Mouse (Mus musculus): ENCODE measurements around the gene Fam126a. TPM values are rescaled to one million over a fixed set of nuclear protein-coding genes. Genes with fewer than 3 reads are reported as not detected.

The Fam126a gene
- polyA plus RNA-seq, 1 experiment from 2014 or later = 60.3 TPM

- 81% methylated on average over 5 of the region's 5 CpGs for WGBS (ENCODE audit: insufficient replicate concordance)
- no peak for ATAC-seq (ENCODE audit: low read depth)
- no peaks in the 10 kb centered on the region for H3K36me3 ChIP-seq (ENCODE audit: control insufficient read depth, insufficient read depth)
- peaks cover 10% of the 10 kb centered on the region for H3K4me1 ChIP-seq (ENCODE audit: control insufficient read depth, low read depth, low read length)
- no peak overlapping the region for H3K27ac ChIP-seq (ENCODE audit: low read length)
- no peaks in the 10 kb centered on the region for H3K27me3 ChIP-seq (ENCODE audit: control insufficient read depth, insufficient read depth, low read depth, low read length)
- no peak overlapping the region for H3K4me3 ChIP-seq (ENCODE audit: low read depth, low read length)
- no peak overlapping the region for H3K4me2 ChIP-seq (ENCODE audit: low read depth, low read length)
- H3K9me3 ChIP-seq (replicated peaks; ENCODE audit: control insufficient read depth, low read length) = no peaks in the 10 kb centered on the region
- H3K9ac ChIP-seq (ENCODE audit: low read depth, low read length) = no peak overlapping the region
Observed at GRCm38 (mm10) chr5:23992876-23993552, 37.5 kb downstream of the Fam126a start.

GRCm38 (mm10) chr5:23990001-23990400, 40.5 kb downstream of the Fam126a start:
- no peak overlapping the region for H3K9ac ChIP-seq (ENCODE audit: low read depth, low read length)
- WGBS (ENCODE audit: insufficient replicate concordance) = 89% methylated on average over 3 of the region's 3 CpGs

DNA sequence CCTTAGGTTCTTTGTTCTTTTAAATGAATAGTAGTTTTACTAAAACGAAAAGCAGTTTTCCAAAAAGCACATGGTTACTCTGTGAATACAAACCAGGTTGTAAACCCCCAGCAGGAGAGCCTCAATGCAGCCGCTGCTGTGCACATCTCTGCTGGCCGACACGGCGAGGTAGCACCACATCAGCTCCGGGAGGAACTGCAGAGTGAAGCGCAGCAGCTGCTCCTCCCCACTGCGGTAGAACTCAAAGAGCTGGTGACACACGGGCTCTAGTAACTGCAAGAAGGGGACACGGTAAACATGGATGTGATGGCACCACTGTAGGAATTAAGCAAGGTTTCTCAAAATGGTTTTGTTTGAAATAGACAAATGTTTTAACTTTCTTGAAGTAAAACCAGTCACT, 42.7 kb downstream of the Fam126a start:
- Histone ChIP-seq H3K9me3 (replicated peaks; ENCODE audit: control insufficient read depth, low read length) (no peaks in the 10 kb centered on the region), H3K4me3 (ENCODE audit: low read depth, low read length) (no peak overlapping the region), H3K9ac (ENCODE audit: low read depth, low read length) (no peak overlapping the region), H3K36me3 (ENCODE audit: control insufficient read depth, insufficient read depth) (peaks cover 16% of the 10 kb centered on the region), H3K4me1 (ENCODE audit: control insufficient read depth, low read depth, low read length) (no peaks in the 10 kb centered on the region), H3K27ac (ENCODE audit: low read length) (no peak overlapping the region), H3K4me2 (ENCODE audit: low read depth, low read length) (no peak overlapping the region), H3K27me3 (ENCODE audit: control insufficient read depth, insufficient read depth, low read depth, low read length) (no peaks in the 10 kb centered on the region)
- WGBS (ENCODE audit: insufficient replicate concordance) = 85% methylated on average over 10 of the region's 10 CpGs
- ATAC-seq (ENCODE audit: low read depth) = no peak

More at GRCm38 (mm10) chr5:23990001-23990400, 40.5 kb downstream of the Fam126a start:
- H3K36me3 ChIP-seq (ENCODE audit: control insufficient read depth, insufficient read depth) = peaks cover 10% of the 10 kb centered on the region
- no peak overlapping the region for H3K27ac ChIP-seq (ENCODE audit: low read length)
- no peaks in the 10 kb centered on the region for H3K27me3 ChIP-seq (ENCODE audit: control insufficient read depth, insufficient read depth, low read depth, low read length)
- H3K4me2 ChIP-seq (ENCODE audit: low read depth, low read length) = no peak overlapping the region
- no peaks in the 10 kb centered on the region for H3K4me1 ChIP-seq (ENCODE audit: control insufficient read depth, low read depth, low read length)
- ATAC-seq (ENCODE audit: low read depth) = no peak
- no peaks in the 10 kb centered on the region for H3K9me3 ChIP-seq (replicated peaks; ENCODE audit: control insufficient read depth, low read length)
- no peak overlapping the region for H3K4me3 ChIP-seq (ENCODE audit: low read depth, low read length)

GRCm38 (mm10) chr5:23982081-23982480, 48.4 kb downstream of the Fam126a start:
- no peak for ATAC-seq (ENCODE audit: low read depth)
- Histone ChIP-seq H3K27ac (ENCODE audit: low read length) (no peak overlapping the region), H3K27me3 (ENCODE audit: control insufficient read depth, insufficient read depth, low read depth, low read length) (no peaks in the 10 kb centered on the region), H3K36me3 (ENCODE audit: control insufficient read depth, insufficient read depth) (peaks cover 33% of the 10 kb centered on the region), H3K9me3 (replicated peaks; ENCODE audit: control insufficient read depth, low read length) (no peaks in the 10 kb centered on the region), H3K9ac (ENCODE audit: low read depth, low read length) (no peak overlapping the region), H3K4me3 (ENCODE audit: low read depth, low read length) (no peak overlapping the region), H3K4me2 (ENCODE audit: low read depth, low read length) (no peak overlapping the region), H3K4me1 (ENCODE audit: control insufficient read depth, low read depth, low read length) (no peaks in the 10 kb centered on the region)
- 83% methylated on average over 1 of the region's 1 CpGs for WGBS (ENCODE audit: insufficient replicate concordance)

DNA sequence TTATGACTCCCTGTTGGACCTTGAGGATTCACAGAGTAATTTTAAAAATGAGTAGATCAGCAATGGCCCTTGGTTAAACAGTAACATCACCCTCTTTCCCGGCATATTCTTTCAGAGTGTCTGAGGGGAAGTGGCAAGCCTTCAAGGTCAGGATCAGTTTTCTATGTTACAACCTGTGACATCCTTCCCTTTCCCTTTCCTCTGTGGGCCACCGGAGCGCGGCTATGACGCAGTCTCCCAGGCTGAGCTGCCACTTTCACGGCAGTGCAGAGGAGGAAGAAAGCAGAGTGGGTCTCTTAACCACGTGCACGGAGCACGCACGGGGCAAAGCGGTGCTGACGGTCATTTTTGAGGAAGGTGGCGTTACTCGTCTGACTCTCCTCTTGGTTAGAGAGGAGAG, 52.0 kb downstream of the Fam126a start:
- Histone ChIP-seq H3K9me3 (replicated peaks; ENCODE audit: control insufficient read depth, low read length) (no peaks in the 10 kb centered on the region), H3K27me3 (ENCODE audit: control insufficient read depth, insufficient read depth, low read depth, low read length) (no peaks in the 10 kb centered on the region), H3K4me2 (ENCODE audit: low read depth, low read length) (no peak overlapping the region), H3K4me1 (ENCODE audit: control insufficient read depth, low read depth, low read length) (no peaks in the 10 kb centered on the region), H3K9ac (ENCODE audit: low read depth, low read length) (no peak overlapping the region), H3K27ac (ENCODE audit: low read length) (no peak overlapping the region), H3K4me3 (ENCODE audit: low read depth, low read length) (no peak overlapping the region), H3K36me3 (ENCODE audit: control insufficient read depth, insufficient read depth) (peaks cover 24% of the 10 kb centered on the region)
- 77% methylated on average over 14 of the region's 14 CpGs for WGBS (ENCODE audit: insufficient replicate concordance)
- ATAC-seq (ENCODE audit: low read depth) = no peak

DNA sequence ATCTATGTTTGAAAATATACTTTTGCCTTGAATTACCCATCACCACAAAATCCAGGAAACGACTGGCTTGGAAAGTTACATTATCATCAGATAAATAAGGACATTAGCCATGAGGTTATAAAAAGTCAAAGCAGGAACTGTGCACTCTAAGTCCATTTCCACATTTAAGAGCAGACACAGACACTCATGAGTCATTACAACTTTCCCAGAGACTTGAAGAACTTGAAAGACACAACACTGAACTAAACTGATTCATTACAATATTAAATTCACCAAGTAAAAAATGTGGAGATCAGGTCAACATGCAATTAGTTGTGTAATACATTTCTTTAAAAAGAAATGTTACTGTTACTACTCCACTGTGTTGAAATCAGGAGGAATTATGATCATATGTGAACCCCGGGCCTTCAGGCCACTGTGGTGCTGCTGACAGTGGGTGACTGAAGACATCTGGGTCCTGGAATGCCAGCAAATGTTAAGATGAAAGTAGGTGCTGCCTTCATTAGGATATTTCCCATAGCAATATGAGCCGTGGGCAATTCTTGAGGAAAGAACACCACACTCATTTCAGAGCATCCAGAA, 55.4 kb downstream of the Fam126a start:
- WGBS (ENCODE audit: insufficient replicate concordance) = 76% methylated on average over 3 of the region's 3 CpGs
- peaks cover 12% of the 10 kb centered on the region for H3K36me3 ChIP-seq (ENCODE audit: control insufficient read depth, insufficient read depth)

DNA sequence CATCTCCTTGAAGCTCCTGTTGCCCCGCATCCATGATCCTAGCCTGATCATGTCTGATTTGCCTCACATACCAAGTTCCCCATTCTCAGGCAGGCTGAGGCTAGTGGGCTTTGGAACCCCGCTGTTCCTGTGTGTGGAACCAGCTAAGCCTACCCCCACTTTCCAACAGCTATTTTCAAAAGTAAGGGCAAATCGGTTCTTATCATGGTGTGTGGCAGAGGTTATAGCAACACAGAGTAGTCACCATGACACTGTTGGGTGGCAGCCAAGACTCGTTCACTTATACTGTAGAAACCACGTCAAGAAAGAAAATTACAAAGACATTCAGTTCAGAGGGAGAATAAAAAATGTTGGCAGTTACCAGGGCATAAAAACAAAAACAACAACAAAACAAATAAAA, 62.8 kb downstream of the Fam126a start:
- Histone ChIP-seq H3K27me3 (ENCODE audit: control insufficient read depth, insufficient read depth, low read depth, low read length) (no peaks in the 10 kb centered on the region), H3K4me1 (ENCODE audit: control insufficient read depth, low read depth, low read length) (no peaks in the 10 kb centered on the region), H3K9ac (ENCODE audit: low read depth, low read length) (no peak overlapping the region), H3K4me2 (ENCODE audit: low read depth, low read length) (no peak overlapping the region), H3K27ac (ENCODE audit: low read length) (no peak overlapping the region), H3K9me3 (replicated peaks; ENCODE audit: control insufficient read depth, low read length) (no peaks in the 10 kb centered on the region), H3K36me3 (ENCODE audit: control insufficient read depth, insufficient read depth) (peaks cover 15% of the 10 kb centered on the region), H3K4me3 (ENCODE audit: low read depth, low read length) (no peak overlapping the region)
- no peak for ATAC-seq (ENCODE audit: low read depth)
- 71% methylated on average over 5 of the region's 5 CpGs for WGBS (ENCODE audit: insufficient replicate concordance)

More for the DNA sequence above, 55.4 kb downstream of the Fam126a start:
- Histone ChIP-seq H3K4me2 (ENCODE audit: low read depth, low read length) (no peak overlapping the region), H3K27me3 (ENCODE audit: control insufficient read depth, insufficient read depth, low read depth, low read length) (no peaks in the 10 kb centered on the region), H3K9ac (ENCODE audit: low read depth, low read length) (no peak overlapping the region), H3K4me1 (ENCODE audit: control insufficient read depth, low read depth, low read length) (no peaks in the 10 kb centered on the region), H3K27ac (ENCODE audit: low read length) (no peak overlapping the region), H3K9me3 (replicated peaks; ENCODE audit: control insufficient read depth, low read length) (no peaks in the 10 kb centered on the region), H3K4me3 (ENCODE audit: low read depth, low read length) (no peak overlapping the region)
- no peak for ATAC-seq (ENCODE audit: low read depth)

DNA sequence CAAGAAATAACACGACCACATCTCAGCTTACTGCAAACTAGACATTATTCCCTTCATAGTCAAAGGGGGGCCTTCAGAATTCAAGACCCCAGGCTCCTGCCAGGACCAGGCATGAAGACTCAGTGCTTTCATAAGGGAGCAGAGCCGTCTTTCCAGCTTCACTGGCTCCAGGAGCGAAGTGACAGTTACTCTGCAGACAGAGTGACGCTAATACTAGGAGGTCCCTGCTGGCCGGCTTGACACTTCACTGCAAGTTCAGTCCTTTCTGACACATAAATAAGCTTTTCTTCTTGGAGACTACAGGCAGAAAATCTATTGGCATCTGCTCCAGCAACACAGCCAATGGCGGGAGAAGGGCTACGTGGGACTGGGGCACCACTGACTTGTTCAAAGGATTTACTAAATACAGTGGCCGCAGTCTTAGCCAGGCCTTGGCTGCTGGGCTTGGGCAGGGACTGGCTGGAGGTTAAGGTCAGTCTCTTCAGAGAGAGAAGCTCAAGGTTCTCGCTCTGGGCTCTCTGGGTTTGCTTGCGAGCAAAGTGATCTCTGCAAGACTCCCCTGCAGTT, 65.8 kb downstream of the Fam126a start:
- Histone ChIP-seq H3K27ac (ENCODE audit: low read length) (no peak overlapping the region), H3K9ac (ENCODE audit: low read depth, low read length) (no peak overlapping the region), H3K4me3 (ENCODE audit: low read depth, low read length) (no peak overlapping the region), H3K36me3 (ENCODE audit: control insufficient read depth, insufficient read depth) (peaks cover 16% of the 10 kb centered on the region), H3K4me2 (ENCODE audit: low read depth, low read length) (no peak overlapping the region), H3K27me3 (ENCODE audit: control insufficient read depth, insufficient read depth, low read depth, low read length) (no peaks in the 10 kb centered on the region), H3K4me1 (ENCODE audit: control insufficient read depth, low read depth, low read length) (no peaks in the 10 kb centered on the region), H3K9me3 (replicated peaks; ENCODE audit: control insufficient read depth, low read length) (no peaks in the 10 kb centered on the region)
- WGBS (ENCODE audit: insufficient replicate concordance) = 90% methylated on average over 10 of the region's 10 CpGs
- ATAC-seq (ENCODE audit: low read depth) = no peak

DNA sequence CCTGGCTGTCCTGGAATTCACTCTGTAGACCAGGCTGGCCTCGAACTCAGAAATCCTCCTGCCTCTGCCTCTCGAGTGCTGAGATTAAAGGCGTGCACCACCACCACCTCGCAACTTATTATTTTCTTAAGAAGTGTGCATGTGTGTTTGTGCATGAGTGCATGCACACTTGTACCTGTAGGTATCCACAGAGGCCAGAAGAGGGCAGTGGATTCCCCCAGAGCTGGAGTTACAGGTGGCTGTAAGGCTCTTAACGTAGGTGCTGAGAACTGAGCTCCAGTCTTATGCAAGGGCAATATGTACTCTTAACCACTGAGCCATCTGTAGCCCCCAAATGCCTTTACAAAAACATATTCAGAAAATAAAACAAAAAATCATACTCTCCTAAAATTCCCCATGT, 77.4 kb downstream of the Fam126a start:
- no peaks in the 10 kb centered on the region for H3K9me3 ChIP-seq (replicated peaks; ENCODE audit: control insufficient read depth, low read length)
- no peak overlapping the region for H3K27ac ChIP-seq (ENCODE audit: low read length)
- no peak overlapping the region for H3K4me2 ChIP-seq (ENCODE audit: low read depth, low read length)
- 82% methylated on average over 5 of the region's 5 CpGs for WGBS (ENCODE audit: insufficient replicate concordance)
- no peaks in the 10 kb centered on the region for H3K4me1 ChIP-seq (ENCODE audit: control insufficient read depth, low read depth, low read length)
- no peak overlapping the region for H3K4me3 ChIP-seq (ENCODE audit: low read depth, low read length)
- H3K27me3 ChIP-seq (ENCODE audit: control insufficient read depth, insufficient read depth, low read depth, low read length) = no peaks in the 10 kb centered on the region
- no peak for ATAC-seq (ENCODE audit: low read depth)
- H3K9ac ChIP-seq (ENCODE audit: low read depth, low read length) = no peak overlapping the region
- no peaks in the 10 kb centered on the region for H3K36me3 ChIP-seq (ENCODE audit: control insufficient read depth, insufficient read depth)

All from liver, embryonic 16.5 days (tissue).